Mouse (Mus musculus): ENCODE results near the gene Map3k5.

GRCm38 (mm10) chr10:19911583-19911982 lies 22.7 kb upstream of the Map3k5 start:
- TF ChIP-seq CTCF (IDR thresholded peaks at IDR 0.05; ENCODE audit: low read depth) (peak; percentile 60), EP300 (IDR thresholded peaks at IDR 0.05; ENCODE audit: low read depth) (no peak)
